Mouse (Mus musculus): ENCODE measurements around the gene Prss58.

The Prss58 gene

GRCm38 (mm10) chr6:40900287-40900686 is at the start of gene Prss58:
Gene Prss58, minus strand, starts transcription at chr6:40900387.
- no peak for DNase-seq (ENCODE audit: low spot score)

DNA sequence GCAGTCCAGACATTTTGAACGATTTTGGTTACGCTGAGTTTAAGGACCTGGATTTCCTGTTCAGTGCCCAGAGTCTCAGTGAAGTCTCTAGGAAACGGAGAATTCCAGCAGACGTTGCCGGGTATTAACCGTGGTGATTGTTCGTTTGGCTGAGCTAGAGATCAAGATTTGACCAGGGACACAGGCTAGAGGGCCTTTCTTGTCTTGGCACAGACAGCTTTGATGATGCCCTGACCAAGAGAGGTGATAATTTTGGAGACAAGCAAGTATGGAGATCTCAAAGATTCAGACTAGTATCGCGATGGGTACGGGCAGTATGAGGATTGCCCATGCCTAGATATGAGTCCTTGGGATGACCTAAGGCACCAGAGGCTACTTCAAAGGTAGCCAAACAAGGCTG is 40.3 kb upstream of the Prss58 start, which contains the start of gene 1700074P13Rik:
Gene 1700074P13Rik, minus strand, starts transcription at position 101 of the 400 bp plus-strand sequence.
- no peak for DNase-seq (ENCODE audit: low spot score)

GRCm38 (mm10) chr6:40919954-40920353 is 19.8 kb upstream of the Prss58 start:
- no peak for DNase-seq (ENCODE audit: low spot score)

DNA sequence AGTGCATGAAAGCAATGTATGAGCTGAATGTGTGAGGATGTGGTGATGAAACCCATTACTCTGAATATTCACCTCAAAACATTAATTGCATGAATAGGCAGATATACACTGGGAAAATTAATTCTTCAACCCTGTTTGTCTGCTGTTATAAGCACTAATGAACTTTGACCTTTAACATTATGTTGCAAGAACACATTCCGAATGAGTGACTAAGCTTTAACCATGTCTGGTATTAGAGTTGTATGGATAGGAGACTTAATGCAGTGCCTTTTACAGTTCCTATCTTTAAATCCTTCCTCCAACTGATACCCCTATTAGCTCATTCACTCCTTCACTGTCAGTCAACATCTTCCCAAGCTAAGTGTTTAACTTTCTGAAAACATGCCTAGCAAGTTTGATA is 5.5 kb downstream of the Prss58 start:
- no peak for DNase-seq (ENCODE audit: low spot score)

DNA sequence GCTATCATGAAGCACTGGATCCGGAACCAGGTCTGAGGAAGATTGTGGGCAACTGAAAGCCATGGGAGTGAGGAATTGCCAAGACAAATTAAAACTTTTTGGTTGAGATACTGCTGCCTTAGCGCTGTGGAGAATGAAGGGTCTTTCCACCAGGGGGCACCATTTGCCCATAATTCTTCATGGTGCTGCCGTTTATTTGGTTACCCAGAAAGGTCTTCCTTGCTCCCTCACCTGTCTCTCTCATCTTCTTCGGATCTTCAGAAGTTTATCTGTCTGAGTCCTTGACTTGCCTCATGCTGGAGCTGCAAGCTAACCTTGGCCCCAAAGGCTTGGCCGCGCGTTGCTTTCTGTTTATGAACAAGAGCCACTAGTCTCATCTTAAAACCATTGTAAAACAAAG is 6.6 kb downstream of the Prss58 start:
- DNase-seq (ENCODE audit: low spot score): peak; percentile 53

DNA sequence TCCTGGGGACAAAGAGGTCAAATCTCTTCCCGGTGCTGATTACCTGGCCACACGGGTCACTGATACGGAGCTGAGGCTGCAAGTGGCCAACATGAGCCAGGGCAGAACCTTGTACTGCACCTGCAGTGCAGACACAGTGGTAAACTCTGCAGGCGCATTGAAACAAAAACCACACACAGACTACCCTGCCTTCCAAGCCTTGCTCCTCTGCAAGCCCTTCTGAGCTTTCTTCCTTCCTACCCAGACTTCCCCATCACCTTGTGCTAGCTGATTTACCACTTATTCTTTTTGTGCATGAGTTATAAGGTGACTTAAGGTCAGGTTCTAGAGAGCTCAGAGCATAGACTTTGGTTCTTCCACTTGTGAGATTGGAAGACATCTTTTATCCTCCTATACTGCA is 8.4 kb downstream of the Prss58 start:
- DNase-seq (ENCODE audit: low spot score): no peak

- no peak for DNase-seq (ENCODE audit: low spot score)
These were observed 9.2 kb downstream of the Prss58 start for GRCm38 (mm10) chr6:40890973-40891372.

DNA sequence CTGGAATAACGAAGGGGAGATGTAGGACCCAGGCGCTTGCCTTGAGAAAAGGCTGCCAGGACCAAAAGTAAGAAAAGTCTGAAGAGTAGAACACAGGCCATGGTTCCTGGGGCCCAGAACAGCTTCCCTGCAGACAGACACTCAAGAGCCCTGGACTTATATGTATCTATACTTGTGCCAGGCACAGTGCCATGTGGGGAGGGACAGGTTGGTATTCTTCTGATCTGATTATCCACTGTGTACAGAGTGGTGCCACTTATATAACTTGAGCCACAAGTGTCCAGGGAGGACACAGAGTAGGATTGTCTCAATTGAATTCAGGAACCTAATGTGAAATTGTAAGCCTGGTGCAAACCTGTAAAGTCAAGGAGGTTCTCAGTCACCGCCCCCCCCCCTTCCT is 12.8 kb downstream of the Prss58 start, which contains the start of gene Moxd2:
Gene Moxd2, minus strand, starts transcription at position 101 of the 400 bp plus-strand sequence.
- no peak for DNase-seq (ENCODE audit: low spot score)

DNA sequence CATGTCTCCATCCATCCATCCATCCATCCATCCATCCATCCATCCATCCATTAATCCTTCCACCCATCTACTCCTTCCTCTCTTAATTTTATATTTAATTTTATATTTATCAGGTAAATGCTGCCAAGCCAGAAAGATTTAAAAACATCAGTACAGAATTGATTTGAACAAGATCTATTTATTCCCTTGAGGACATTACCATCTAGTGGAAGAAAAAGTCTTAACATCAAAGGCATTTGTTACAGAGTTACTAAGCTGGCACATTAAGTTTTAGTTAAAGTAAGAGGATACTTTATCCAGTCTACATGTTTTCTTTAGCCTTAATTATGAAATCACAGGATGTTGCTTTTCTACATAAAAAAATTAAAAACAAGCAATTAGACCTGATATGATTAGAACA is 54.9 kb downstream of the Prss58 start:
- no peak for DNase-seq (ENCODE audit: low spot score)

Measured in embryo, embryonic 10 days (tissue).